Mouse (Mus musculus): ENCODE data around the gene Trim16.

Gene Trim16

GRCm38 (mm10) chr11:62891763-62892162, 71.7 kb downstream of the Trim16 start:
- ATAC-seq (ENCODE audit: low TSS enrichment), result no peak

Data from frontal cortex, adult (tissue).